Mouse (Mus musculus) adipocyte (in vitro differentiated cells): ENCODE measurements around the gene Ankfn1.

Experiments
- DNase-seq: peaks from one replicate; pipeline ENCODE4 v3.0.0-alpha.2; 2016; ENCODE audit warnings: low spot score

Gene Ankfn1

GRCm38 (mm10) chr11:89777431-89777830, at the start of gene Ankfn1:
Gene Ankfn1 (minus strand): TSS chr11:89777653.
- no peak for DNase-seq

DNA sequence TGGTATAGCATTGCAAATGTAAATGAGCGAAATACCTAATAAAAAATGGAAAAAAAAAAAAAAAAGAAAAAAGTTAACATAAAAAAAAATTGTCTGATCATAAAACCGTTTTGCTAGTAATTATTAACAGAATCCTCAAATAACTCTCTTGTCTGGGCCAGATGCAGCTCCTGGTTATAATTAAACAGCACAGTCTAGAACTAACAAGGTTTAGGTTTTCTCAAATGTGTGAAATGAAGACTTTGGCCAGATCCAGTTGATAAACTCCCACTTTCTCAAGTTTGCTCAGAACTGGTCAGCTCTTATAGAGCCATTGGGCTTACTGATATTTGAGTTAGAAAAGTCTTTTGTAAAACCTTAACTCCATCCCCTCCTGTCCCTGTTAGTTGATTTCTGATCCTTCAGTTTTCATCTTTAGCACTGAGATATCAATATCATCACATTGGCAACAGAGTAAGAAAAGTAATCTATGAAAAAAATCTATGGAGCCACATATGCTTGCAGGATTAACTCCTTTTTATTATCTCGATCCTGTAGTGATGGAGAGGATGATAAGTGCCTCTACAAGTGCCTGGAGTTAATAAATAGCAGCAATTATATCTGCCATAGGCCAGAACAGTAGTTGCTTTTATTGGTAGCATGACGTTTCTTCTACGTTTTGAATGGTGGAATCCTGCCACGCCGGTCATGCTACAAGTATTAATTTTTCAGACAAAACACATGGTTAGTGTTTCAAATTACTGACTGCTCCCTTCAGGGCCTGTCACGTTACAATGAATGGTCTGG, 46.4 kb upstream of the Ankfn1 start:
- DNase-seq = no peak

- no peak for DNase-seq
Observed at GRCm38 (mm10) chr11:89818594-89818993, 41.1 kb upstream of the Ankfn1 start.

- no peak for DNase-seq
Observed at GRCm38 (mm10) chr11:89811403-89811802, 34.0 kb upstream of the Ankfn1 start.

- no peak for DNase-seq
Observed at GRCm38 (mm10) chr11:89807998-89808397, 30.5 kb upstream of the Ankfn1 start.

- no peak for DNase-seq
Observed at GRCm38 (mm10) chr11:89804822-89805221, 27.4 kb upstream of the Ankfn1 start.

GRCm38 (mm10) chr11:89803974-89804373, 26.5 kb upstream of the Ankfn1 start:
- DNase-seq = no peak

DNA sequence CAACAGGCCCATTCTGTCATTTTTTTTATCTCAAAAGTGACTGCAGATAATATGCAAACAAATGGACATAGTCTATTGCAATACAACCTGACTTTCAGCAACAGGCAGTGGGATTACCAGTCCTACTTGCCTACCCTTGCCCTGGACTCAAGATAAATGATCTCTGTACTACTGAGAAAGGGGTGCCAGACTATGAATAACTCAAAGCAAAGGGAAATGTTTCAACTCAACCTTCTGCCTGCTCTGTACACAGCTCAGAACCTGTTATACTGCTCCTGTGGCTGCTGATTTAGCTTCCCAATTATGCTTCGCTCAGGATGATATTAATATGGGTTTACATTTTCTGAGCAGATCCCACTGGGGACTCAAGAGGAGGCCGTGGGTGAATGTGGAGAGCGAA, 15.3 kb upstream of the Ankfn1 start:
- no peak for DNase-seq

- DNase-seq = no peak
Observed at GRCm38 (mm10) chr11:89776070-89776469, 1.4 kb downstream of the Ankfn1 start.

DNA sequence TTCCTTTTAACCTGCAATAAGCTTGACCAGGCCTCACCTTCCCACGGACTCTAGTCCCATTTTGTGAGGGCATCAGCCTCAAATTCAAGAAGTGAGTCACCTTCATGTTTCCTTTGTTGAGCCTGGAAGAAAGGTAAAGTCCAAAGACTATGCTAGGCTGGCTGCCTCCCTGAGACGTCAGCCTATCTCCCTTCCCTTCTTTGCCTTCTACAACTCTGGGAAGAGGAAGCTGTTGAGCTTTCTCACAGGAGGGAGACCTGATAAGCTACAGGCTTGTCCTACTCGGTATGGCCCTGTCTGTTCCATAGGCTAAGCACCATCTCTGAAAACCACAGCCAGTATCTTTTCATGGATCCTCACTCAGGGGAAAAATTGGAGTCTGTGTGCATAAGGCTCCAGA, 2.5 kb downstream of the Ankfn1 start:
- DNase-seq = no peak

DNA sequence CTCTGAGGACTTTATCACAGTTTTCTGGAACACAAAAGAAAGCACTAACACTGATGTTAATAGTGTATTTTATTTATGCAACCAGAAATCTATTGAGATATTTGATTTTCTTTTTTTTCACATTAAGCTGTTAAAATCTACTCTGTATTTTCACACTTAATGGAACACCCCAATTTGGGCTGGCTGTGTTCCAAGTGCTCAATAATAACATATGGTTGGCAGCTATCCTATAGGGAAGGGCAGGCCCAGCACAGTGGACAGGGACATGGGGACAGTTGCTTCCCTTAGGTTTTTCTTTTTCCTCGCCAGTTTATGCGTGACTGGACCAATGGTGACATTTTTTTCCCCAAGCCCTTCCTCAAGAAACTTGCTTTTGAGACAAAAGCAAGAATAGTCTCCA, 4.5 kb downstream of the Ankfn1 start:
- DNase-seq = no peak

DNA sequence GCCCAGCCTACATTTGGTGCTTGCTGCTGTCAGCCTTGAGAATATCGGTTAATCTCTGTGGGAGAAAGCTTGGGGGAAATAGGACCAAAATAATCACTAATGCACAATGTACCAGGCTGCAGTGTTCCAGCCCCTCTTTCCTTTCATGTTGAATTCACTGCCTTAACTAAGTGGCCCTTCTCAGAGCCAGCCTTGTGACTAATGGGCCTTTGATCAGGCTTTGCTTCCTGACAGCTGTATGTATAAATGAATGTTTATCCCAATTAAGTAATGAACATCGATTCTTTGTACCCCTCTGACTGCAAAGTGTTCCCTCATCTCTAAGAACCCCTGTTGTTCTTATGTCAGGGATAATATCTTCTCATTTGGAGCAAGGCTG, 11.7 kb downstream of the Ankfn1 start:
- DNase-seq = no peak

GRCm38 (mm10) chr11:89765014-89765769, 12.3 kb downstream of the Ankfn1 start:
- no peak for DNase-seq

- no peak for DNase-seq
Observed at GRCm38 (mm10) chr11:89733973-89734693, 43.3 kb downstream of the Ankfn1 start.

- no peak for DNase-seq
Observed at GRCm38 (mm10) chr11:89733526-89733925, 43.9 kb downstream of the Ankfn1 start.

- DNase-seq = peak; percentile 51
Observed at GRCm38 (mm10) chr11:89720847-89721246, 56.6 kb downstream of the Ankfn1 start.

- no peak for DNase-seq
Observed at GRCm38 (mm10) chr11:89718491-89718982, 58.9 kb downstream of the Ankfn1 start.

DNA sequence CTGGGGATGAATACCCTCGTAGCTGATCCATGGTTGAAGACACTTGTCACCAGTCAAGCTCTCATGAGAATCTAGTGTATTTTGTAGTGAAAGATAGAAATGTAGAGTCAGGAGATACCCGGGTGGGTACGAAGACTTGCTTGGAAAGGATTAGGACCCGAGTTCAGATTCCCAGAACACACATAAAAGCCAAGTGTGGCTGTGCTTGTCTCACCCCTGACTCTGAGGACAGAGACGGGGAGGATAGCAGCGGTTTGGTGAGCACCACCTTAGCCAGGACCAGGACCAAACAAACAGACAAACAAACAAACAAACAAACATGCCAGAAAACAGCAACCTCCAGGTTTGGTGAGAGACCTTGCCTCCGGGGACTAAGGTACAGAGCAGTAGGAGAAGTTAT, 61.1 kb downstream of the Ankfn1 start:
- no peak for DNase-seq

DNA sequence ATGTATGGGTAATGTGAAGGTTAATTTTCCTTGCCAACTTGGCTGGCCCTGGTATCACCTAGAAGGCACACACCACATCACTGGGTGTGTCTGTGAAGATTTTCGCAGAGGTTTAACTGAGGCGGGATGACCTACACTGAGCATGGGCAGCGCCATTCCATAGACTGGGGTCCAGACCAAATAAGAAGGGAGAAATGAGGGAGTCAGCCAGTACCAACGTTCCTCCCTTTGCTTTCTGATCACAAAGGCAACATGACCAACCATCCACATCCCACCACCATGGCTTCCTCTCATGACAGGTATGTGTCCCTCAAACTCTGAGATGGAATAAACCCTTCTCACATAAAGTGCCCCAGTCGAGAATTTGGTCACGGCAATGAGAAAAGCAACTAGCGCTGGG, 68.9 kb downstream of the Ankfn1 start:
- DNase-seq = no peak

- no peak for DNase-seq
Observed at GRCm38 (mm10) chr11:89696431-89697403, 80.7 kb downstream of the Ankfn1 start.

DNA sequence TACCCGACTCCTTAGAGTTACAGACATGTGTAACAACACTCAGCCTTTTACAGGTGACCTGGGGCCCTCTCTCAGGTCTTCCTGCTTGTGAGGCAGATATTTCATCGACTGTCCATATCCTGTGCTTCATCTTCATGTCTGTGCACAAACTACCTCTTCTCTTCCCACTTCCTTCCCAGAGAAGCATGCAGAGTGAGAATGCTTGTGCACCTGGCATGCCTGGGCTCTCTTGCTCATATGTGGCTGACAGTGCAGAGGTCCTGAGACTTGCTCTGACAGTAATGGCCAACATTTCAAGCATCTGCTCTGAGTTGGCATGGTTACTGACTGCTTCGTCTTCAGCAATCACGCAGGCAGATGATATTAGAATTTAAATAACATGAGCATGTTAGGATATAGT, 83.8 kb downstream of the Ankfn1 start:
- DNase-seq = no peak
